Mouse (Mus musculus) lung, embryonic 14.5 days (tissue): Measurements from ENCODE around the gene Aldh1l1. TPM values are rescaled to one million over a fixed set of nuclear protein-coding genes. Genes with fewer than 3 reads are reported as not detected.

Source experiments
- ATAC-seq: fragments of 200-750 bp; cut with Nextera tagmentation; 2 replicates; pipeline ENCODE4 v1.8.0; 2017; ENCODE audit warnings: mild to moderate bottlenecking, moderate TSS enrichment, moderate library complexity; ENCODE audit not compliant: insufficient read depth
- DNase-seq: peaks from one replicate; pipeline ENCODE4 v3.0.0-alpha.2; 2015
- H3K27ac ChIP-seq: fragments of 300-500 bp; sonication (generic); 2 replicates; pipeline ENCODE4 v1.5.1; 2014; ENCODE audit warnings: low read depth, mild to moderate bottlenecking, moderate library complexity
- H3K27me3 ChIP-seq: fragments of 300-500 bp; sonication (generic); 2 replicates; pipeline ENCODE4 v1.6.1; 2014; ENCODE audit warnings: low read length, control low read depth; ENCODE audit not compliant: insufficient read depth
- H3K36me3 ChIP-seq: fragments of 300-500 bp; sonication (generic); 2 replicates; pipeline ENCODE4 v1.6.1; 2014; ENCODE audit warnings: control low read depth; ENCODE audit not compliant: insufficient read depth
- H3K4me1 ChIP-seq: fragments of 300-500 bp; sonication (generic); 2 replicates; pipeline ENCODE4 v1.6.1; 2014; ENCODE audit warnings: antibody characterized with exemption, control low read depth; ENCODE audit not compliant: insufficient read depth
- H3K4me2 ChIP-seq: fragments of 300-500 bp; sonication (generic); 2 replicates; pipeline ENCODE4 v1.6.1; 2014; ENCODE audit warnings: mild to moderate bottlenecking
- H3K4me3 ChIP-seq: fragments of 300-500 bp; sonication (generic); 2 replicates; pipeline ENCODE4 v1.5.1; 2014; ENCODE audit warnings: low read depth, low read length
- H3K9ac ChIP-seq: fragments of 300-500 bp; sonication (generic); 2 replicates; pipeline ENCODE4 v1.6.1; 2014
- H3K9me3 ChIP-seq: fragments of 300-500 bp; sonication (generic); 2 replicates; pipeline ENCODE4 v1.6.1; 2016; ENCODE audit warnings: low read depth, low read length, control low read depth
- CTCF ChIP-seq: IDR thresholded peaks from 2 replicates; pipeline ENCODE4 v1.5.1; 2016; ENCODE audit warnings: antibody characterized with exemption, low read depth
- WGBS: fragments of 180-500 bp; shearing (Covaris S2); extraction: QIAGEN DNeasy Blood & Tissue Kit; methylation state at CpG from one replicate; pipeline ENCODE4 v1.1.7; 2014; 5-methylcytosine and 5-hydroxymethylcytosine counted together
- polyA plus RNA-seq: library from polyadenylated mRNA; unstranded; fragments of >200 nt; fragmentation: Nextera tagmentation; extraction: Ambion mirVana; gene quantifications from 2 replicates; pipeline ENCODE4 v1.2.1, GENCODE M21; 2014

Gene Aldh1l1
- polyA plus RNA-seq, 1 experiment from 2014 or later, result 0.74 TPM

DNA sequence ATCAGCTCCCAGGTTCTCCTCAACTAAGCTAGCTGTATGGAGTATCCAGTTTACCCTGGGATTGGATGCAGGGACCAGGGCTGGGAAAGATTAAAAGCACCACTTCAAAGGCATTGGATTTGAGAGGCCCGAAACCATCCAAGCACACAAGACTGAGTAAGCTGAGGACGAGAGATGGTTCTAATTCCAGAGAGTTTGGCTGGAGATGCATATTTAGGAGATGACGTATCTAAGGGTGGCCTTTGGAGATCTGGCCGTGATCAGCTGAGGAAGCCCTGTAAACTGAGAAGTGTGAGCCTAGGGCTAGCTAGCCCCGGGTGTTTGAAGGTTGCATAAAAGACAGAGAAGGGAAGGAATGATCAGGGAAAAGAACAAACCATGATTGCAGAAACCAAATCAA, 101.9 kb downstream of the Aldh1l1 start:
- Histone ChIP-seq H3K4me3 (no peak overlapping the region), H3K27me3 (no peaks in the 10 kb centered on the region), H3K36me3 (no peaks in the 10 kb centered on the region), H3K27ac (no peak overlapping the region), H3K9ac (no peak overlapping the region), H3K9me3 (no peaks in the 10 kb centered on the region), H3K4me1 (no peaks in the 10 kb centered on the region), H3K4me2 (no peak overlapping the region)
- no peak for DNase-seq
- ATAC-seq, result no peak
- 48% methylated on average over 5 of the region's 5 CpGs for WGBS
- no peak for TF ChIP-seq CTCF

DNA sequence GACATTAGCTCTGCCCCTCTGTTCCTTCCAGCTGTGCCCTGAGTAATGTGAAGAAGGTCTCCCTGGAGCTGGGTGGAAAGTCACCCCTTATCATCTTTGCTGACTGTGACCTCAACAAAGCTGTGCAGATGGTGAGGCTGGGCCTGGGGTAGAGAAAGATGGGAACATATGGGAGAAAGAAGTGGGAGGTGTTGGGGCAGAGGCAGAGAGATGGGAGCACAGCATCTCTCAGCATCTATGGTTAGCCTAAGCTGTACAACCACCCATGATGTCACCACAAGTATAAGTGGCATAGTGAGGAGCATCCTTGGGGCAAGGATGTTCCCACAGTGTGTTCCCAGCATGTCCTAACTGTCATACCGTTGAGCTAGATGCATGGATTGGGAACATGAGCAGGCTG, 104.5 kb downstream of the Aldh1l1 start:
- Histone ChIP-seq H3K9ac (no peak overlapping the region), H3K4me1 (no peaks in the 10 kb centered on the region), H3K4me2 (no peak overlapping the region), H3K27me3 (no peaks in the 10 kb centered on the region), H3K27ac (no peak overlapping the region), H3K4me3 (no peak overlapping the region), H3K9me3 (no peaks in the 10 kb centered on the region), H3K36me3 (no peaks in the 10 kb centered on the region)
- ATAC-seq, result no peak
- DNase-seq, result no peak
- TF ChIP-seq CTCF, result no peak
- WGBS, result 60% methylated on average over 1 of the region's 1 CpGs

DNA sequence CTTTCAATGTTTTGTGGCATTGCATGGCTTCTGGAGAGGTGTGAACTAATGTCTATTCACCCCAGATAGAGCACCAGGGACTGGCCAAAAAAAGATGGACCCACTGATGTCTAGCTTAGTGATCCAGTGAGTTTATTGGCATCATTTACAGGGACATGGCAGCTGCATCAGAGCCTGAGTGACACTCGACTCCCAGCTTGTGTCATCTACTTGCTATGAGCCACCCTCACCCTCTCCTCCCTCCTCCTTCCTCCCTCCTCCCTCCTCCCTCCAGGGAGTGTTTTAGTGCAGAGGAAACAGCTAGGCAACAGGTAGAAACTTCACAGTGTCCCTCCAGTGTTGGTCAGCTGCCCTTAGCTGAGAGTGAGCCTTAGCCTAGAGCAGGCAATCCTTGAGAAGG, 108.7 kb downstream of the Aldh1l1 start:
- no peak for TF ChIP-seq CTCF

DNA sequence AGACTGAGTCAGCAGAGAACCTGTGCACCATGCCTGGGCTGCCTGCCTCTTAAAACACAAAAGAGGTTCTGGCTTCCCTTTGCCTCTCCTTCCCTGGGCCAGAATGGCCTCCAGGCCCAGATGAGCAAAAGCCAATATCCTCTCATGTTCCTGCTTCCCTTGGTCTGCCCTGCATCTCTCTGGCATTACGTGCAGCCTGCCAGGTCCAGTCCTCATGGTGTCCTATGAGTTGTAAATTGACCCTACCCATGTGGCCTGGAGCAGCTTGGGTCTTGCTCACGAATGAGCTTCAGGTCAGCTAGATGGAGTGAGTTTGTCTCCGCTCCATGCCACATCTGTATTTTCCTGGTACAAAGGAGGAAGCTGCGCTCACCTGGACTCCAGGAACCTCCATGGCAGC, 110.8 kb downstream of the Aldh1l1 start:
- no peak for TF ChIP-seq CTCF
- DNase-seq (no peak), ATAC-seq (no peak)
- H3K9ac ChIP-seq, result no peak overlapping the region
- H3K36me3 ChIP-seq, result no peaks in the 10 kb centered on the region
- no peak overlapping the region for H3K27ac ChIP-seq
- 83% methylated on average over 4 of the region's 4 CpGs for WGBS
- H3K9me3 ChIP-seq, result no peaks in the 10 kb centered on the region
- no peak overlapping the region for H3K4me3 ChIP-seq
- H3K4me1 ChIP-seq, result no peaks in the 10 kb centered on the region
- H3K27me3 ChIP-seq, result no peaks in the 10 kb centered on the region
- no peak overlapping the region for H3K4me2 ChIP-seq

More for the DNA sequence above, 108.7 kb downstream of the Aldh1l1 start:
- no peaks in the 10 kb centered on the region for H3K27me3 ChIP-seq
- no peak for ATAC-seq
- H3K36me3 ChIP-seq, result no peaks in the 10 kb centered on the region
- H3K4me1 ChIP-seq, result no peaks in the 10 kb centered on the region
- no peak overlapping the region for H3K9ac ChIP-seq
- DNase-seq, result no peak
- H3K9me3 ChIP-seq, result no peaks in the 10 kb centered on the region
- 61% methylated on average over 1 of the region's 1 CpGs for WGBS
- H3K27ac ChIP-seq, result no peak overlapping the region
- no peak overlapping the region for H3K4me3 ChIP-seq
- H3K4me2 ChIP-seq, result no peak overlapping the region

DNA sequence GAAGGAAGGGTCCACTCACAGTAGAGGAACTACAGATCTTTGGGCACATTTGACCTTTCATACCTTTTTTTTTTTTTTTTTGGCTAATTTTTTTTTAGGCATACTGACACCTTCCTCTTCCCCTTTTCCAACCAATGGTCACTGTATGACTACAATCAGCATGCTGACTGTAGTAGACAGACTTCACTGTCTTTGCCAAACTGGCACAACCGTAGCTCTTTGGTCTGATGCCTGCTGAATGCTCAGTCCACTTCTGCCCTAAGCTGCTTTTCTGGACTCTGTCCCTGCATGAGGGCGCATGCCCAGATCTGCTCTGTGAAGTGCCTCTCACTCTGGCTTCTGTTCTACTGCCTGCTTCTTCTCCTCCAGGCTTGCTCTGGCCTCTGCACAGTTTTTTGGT, 111.4 kb downstream of the Aldh1l1 start:
- no peak overlapping the region for H3K9ac ChIP-seq
- no peak overlapping the region for H3K27ac ChIP-seq
- DNase-seq, result no peak
- H3K4me1 ChIP-seq, result no peaks in the 10 kb centered on the region
- H3K4me3 ChIP-seq, result no peak overlapping the region
- H3K36me3 ChIP-seq, result no peaks in the 10 kb centered on the region
- no peak for TF ChIP-seq CTCF
- no peaks in the 10 kb centered on the region for H3K27me3 ChIP-seq
- 87% methylated on average over 2 of the region's 2 CpGs for WGBS
- no peak overlapping the region for H3K4me2 ChIP-seq
- no peaks in the 10 kb centered on the region for H3K9me3 ChIP-seq
- ATAC-seq, result no peak

DNA sequence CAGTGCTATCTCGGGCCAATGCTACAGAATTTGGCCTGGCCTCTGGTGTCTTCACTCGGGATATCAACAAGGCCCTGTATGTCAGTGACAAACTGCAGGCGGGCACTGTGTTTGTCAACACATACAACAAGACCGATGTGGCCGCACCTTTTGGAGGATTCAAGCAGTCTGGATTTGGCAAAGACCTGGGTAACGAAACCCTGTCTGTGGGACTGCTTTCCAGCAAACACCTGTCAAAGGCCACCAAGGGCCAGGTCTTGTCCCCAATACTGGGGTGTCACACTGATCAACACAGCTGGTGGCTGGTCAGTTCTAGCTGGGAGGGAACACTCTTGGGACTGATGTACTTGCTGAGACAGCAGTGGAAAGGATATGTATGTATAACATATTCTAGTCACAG, 112.0 kb downstream of the Aldh1l1 start:
- no peak for ATAC-seq

DNA sequence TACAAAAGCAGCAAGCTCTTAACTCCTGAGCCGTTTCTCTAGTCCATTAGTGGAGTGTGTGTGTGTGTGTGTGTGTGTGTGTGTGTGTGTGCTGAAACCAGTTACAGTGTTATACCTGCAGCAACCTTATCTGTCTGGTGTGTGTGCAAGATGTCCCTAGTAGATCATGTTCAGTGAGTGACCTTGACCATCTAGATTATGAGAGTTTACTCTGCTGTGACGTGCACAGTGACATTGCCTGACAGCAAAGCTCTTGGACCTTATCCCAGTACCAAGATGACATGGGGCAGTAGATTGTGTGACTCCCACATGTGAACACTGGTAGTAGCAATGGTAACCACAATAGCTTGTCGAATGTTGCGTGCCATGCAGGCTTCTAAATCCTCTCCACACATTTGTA, 114.1 kb downstream of the Aldh1l1 start:
- DNase-seq (no peak), ATAC-seq (no peak)
- no peaks in the 10 kb centered on the region for H3K9me3 ChIP-seq
- no peaks in the 10 kb centered on the region for H3K27me3 ChIP-seq
- no peak for TF ChIP-seq CTCF
- H3K9ac ChIP-seq, result no peak overlapping the region
- H3K27ac ChIP-seq, result no peak overlapping the region
- no peaks in the 10 kb centered on the region for H3K36me3 ChIP-seq
- no peak overlapping the region for H3K4me3 ChIP-seq
- WGBS, result 64% methylated on average over 4 of the region's 4 CpGs
- H3K4me2 ChIP-seq, result no peak overlapping the region
- no peaks in the 10 kb centered on the region for H3K4me1 ChIP-seq

More for the DNA sequence above, 112.0 kb downstream of the Aldh1l1 start:
- Histone ChIP-seq H3K36me3 (no peaks in the 10 kb centered on the region), H3K4me3 (no peak overlapping the region), H3K9me3 (no peaks in the 10 kb centered on the region), H3K27me3 (no peaks in the 10 kb centered on the region), H3K27ac (no peak overlapping the region), H3K4me1 (no peaks in the 10 kb centered on the region), H3K9ac (no peak overlapping the region), H3K4me2 (no peak overlapping the region)
- TF ChIP-seq CTCF, result no peak
- no peak for DNase-seq
- 79% methylated on average over 6 of the region's 6 CpGs for WGBS

DNA sequence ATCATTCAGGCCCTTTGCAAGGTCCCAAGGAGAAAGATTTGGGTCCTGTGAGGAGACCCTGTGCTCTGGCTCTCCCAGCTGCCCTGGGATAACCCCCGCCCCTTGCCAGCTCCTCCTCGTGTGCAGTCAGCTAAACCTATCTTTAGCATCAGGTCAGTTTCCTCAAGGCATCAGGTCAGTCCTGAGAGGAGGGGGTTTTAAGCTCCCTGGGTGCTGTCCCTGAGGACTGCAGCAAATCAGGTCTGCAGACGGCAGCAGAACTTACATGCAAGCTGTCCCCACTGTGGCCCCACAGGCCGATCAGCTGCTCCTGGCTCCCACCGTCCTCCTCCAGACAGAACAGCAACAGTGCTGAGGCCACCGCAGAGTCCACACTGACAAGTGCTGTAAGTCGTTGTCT, 115.5 kb downstream of the Aldh1l1 start:
- H3K27ac ChIP-seq, result no peak overlapping the region
- H3K9me3 ChIP-seq, result no peaks in the 10 kb centered on the region
- no peaks in the 10 kb centered on the region for H3K4me1 ChIP-seq
- 45% methylated on average over 7 of the region's 7 CpGs for WGBS
- no peak for DNase-seq
- no peak for ATAC-seq
- no peaks in the 10 kb centered on the region for H3K27me3 ChIP-seq
- no peaks in the 10 kb centered on the region for H3K36me3 ChIP-seq
- no peak overlapping the region for H3K4me3 ChIP-seq
- TF ChIP-seq CTCF, result no peak
- H3K9ac ChIP-seq, result no peak overlapping the region
- no peak overlapping the region for H3K4me2 ChIP-seq
